Mouse (Mus musculus) CH12F3 (cell line): ENCODE results near the gene Pafah1b3.

Experiments
- in situ Hi-C: fragments of 300-500 bp; cut with MboI; formaldehyde crosslinking; loops from 2 replicates; pipeline ENCODE4 v1.14.3; 2020; ENCODE audit warnings: low sequenced_read_pairs

The Pafah1b3 gene

GRCm38 (mm10) chr7:25281734-25282601 is 15.8 kb downstream of the Pafah1b3 start:
- in situ Hi-C loops: no loop called here

- in situ Hi-C loops: no loop called here
Measured at GRCm38 (mm10) chr7:25281166-25281733, 16.5 kb downstream of the Pafah1b3 start.

GRCm38 (mm10) chr7:25279861-25280791 is 17.7 kb downstream of the Pafah1b3 start:
- in situ Hi-C loops: loop anchor here (5.0 kb wide), 1 partner anchor 38 kb away; no protein-coding TSS in a partner anchor

GRCm38 (mm10) chr7:25279076-25279860 is 18.5 kb downstream of the Pafah1b3 start:
- in situ Hi-C loops: loop anchor here (5.0 kb wide), 1 partner anchor 37 kb away; no protein-coding TSS in a partner anchor

- in situ Hi-C loops: loop anchor here (5.0 kb wide), 1 partner anchor 36 kb away; no protein-coding TSS in a partner anchor
Measured at GRCm38 (mm10) chr7:25278341-25279075, 19.3 kb downstream of the Pafah1b3 start.

- in situ Hi-C loops: loop anchor here (5.0 kb wide), 1 partner anchor 36 kb away; no protein-coding TSS in a partner anchor
Measured at GRCm38 (mm10) chr7:25277998-25278340, 19.8 kb downstream of the Pafah1b3 start.

- in situ Hi-C loops: loop anchor here (5.0 kb wide), 1 partner anchor 35 kb away; no protein-coding TSS in a partner anchor
Measured at GRCm38 (mm10) chr7:25277405-25277804, 20.4 kb downstream of the Pafah1b3 start.

- in situ Hi-C loops: loop anchor here (5.0 kb wide), 1 partner anchor 33 kb away; no protein-coding TSS in a partner anchor
Measured at GRCm38 (mm10) chr7:25275555-25276298, 22.1 kb downstream of the Pafah1b3 start.

- in situ Hi-C loops: loop anchor here (5.0 kb wide), 1 partner anchor 33 kb away; no protein-coding TSS in a partner anchor
Measured at GRCm38 (mm10) chr7:25274996-25275395, 22.8 kb downstream of the Pafah1b3 start.

GRCm38 (mm10) chr7:25274571-25274970 is 23.2 kb downstream of the Pafah1b3 start:
- in situ Hi-C loops: no loop called here

- in situ Hi-C loops: no loop called here
Measured at GRCm38 (mm10) chr7:25273259-25274241, 24.2 kb downstream of the Pafah1b3 start.

GRCm38 (mm10) chr7:25272445-25273258 is 25.1 kb downstream of the Pafah1b3 start:
- in situ Hi-C loops: no loop called here

GRCm38 (mm10) chr7:25271651-25272444 is 25.9 kb downstream of the Pafah1b3 start:
- in situ Hi-C loops: no loop called here

GRCm38 (mm10) chr7:25270652-25271633 is 26.8 kb downstream of the Pafah1b3 start:
- in situ Hi-C loops: no loop called here
